Mouse (Mus musculus) ES-Bruce4 (cell line): Measurements from ENCODE around the gene Il17rd.

Experiments used
- CTCF ChIP-seq: IDR thresholded peaks from one replicate; pipeline ENCODE4 v1.8.1; 2011; ENCODE audit warnings: low read depth, low read length
- EP300 ChIP-seq: IDR thresholded peaks from 2 replicates; pipeline ENCODE4 v1.6.1; 2011; ENCODE audit warnings: low read depth, low read length; ENCODE audit not compliant: insufficient read depth
- POLR2A ChIP-seq: IDR thresholded peaks from one replicate; pipeline ENCODE4 v1.8.1; 2011; ENCODE audit warnings: low read length; ENCODE audit not compliant: insufficient read depth

DNA sequence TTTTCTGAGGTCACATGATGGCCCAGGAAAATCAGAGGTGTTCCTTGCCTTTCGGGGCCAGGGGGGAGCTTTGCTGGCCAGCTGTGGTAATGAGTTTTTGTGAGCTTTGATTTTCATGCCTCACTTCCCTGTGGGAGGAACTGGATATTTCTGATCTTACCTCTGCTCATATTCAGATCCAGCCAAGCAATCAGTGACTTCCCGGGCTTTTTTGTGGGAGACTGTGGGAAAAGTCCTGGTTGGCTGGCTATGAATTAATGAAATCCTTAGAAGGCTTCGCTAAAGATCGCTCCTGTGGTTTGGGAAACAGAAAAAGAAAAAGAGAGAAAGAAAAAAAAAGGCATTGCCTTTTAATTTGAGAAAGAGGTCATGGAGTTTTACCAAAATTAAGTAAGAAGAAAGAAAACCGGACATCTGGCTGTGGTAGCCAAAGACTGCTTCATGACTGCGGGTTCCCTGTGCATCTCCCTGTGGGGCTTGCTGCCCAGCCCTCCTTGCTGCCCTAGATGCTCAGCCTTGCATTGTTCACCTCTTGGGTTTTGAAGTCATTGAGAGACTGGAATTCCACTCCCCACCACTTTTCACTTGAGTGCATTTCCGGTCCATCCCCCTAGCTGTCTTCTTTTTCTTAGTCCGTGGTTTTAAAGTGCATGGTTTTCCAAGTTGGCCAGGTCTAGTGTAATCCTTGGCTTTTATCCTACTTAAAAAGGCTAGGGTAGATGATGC is 9.7 kb downstream of the Il17rd start:
- TF ChIP-seq POLR2A = no peak
- TF ChIP-seq CTCF = no peak
- no peak for TF ChIP-seq EP300
